Mouse (Mus musculus) ES-E14 (cell line): ENCODE results near the gene Ube2n.

Experiments
- HCFC1 ChIP-seq: IDR thresholded peaks from 2 replicates; pipeline ENCODE4 v1.6.1; 2012; ENCODE audit warnings: low read length, inconsistent platforms, borderline replicate concordance; ENCODE audit not compliant: insufficient read depth
- MAFK ChIP-seq: IDR thresholded peaks from 2 replicates; pipeline ENCODE4 v1.6.1; 2014; ENCODE audit warnings: mild to moderate bottlenecking, low read depth, low read length, inconsistent platforms; ENCODE audit not compliant: insufficient read depth

GRCm38 (mm10) chr10:95574994-95575393 lies 60.0 kb downstream of the Ube2n start:
- TF ChIP-seq HCFC1 (no peak), MAFK (no peak)
